Mouse (Mus musculus) right cerebral cortex, postnatal 14 days (tissue): ENCODE results near the gene Pkn2.
A peak's percentile ranks its signal among the peaks of the same experiment; 100 is the strongest.

Source experiments
- DNase-seq: peaks from one replicate; pipeline ENCODE4 v3.0.0; 2022

Gene Pkn2

GRCm38 (mm10) chr3:142881872-142882623 is at the start of gene Pkn2:
Gene Pkn2, minus strand, starts transcription at chr3:142882004.
- DNase-seq: peak; percentile 99

GRCm38 (mm10) chr3:142929906-142930305 is 48.1 kb upstream of the Pkn2 start:
- DNase-seq: no peak

DNA sequence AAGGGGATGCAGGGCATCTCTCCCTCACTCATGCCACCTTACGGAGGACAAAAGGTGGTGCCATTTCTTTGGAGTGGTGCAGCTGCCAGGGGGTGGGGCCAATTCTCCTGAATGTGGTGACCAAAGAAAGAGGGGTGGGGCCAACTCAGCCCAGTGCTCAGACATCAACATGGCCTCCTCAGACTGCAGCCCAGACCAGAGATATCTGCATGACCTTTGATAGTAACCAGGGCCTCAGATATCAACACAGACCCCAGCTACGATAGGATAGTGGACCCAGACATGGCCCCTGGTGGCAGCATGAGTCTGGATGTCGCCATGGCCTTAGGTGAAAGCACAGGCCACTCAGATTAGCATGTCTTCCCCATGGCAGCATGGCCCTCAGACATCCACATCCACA is 45.5 kb upstream of the Pkn2 start:
- no peak for DNase-seq

GRCm38 (mm10) chr3:142924831-142925348 is 43.1 kb upstream of the Pkn2 start:
- DNase-seq: no peak

DNA sequence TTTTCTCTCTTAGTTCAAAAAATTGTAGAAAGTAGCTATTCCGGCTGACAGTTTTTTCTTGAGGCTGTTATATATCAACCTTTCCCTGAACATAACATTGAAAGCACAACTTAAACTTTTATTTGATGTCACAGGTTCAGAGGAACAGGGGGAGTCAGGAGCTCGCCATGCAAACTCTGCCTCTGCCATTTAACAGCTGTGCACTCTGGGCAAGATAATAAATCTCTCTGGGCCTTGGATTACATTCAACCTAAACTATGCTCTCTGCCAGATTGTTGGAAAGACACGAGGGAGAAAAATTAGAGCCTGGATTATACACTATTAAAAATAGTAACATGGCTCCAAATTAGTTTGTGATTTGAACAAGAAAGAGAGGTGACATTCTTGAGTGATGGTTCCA is 37.3 kb upstream of the Pkn2 start:
- no peak for DNase-seq

- no peak for DNase-seq
These were observed 36.1 kb upstream of the Pkn2 start for GRCm38 (mm10) chr3:142917760-142918439.

GRCm38 (mm10) chr3:142917171-142917570 is 35.4 kb upstream of the Pkn2 start:
- no peak for DNase-seq

DNA sequence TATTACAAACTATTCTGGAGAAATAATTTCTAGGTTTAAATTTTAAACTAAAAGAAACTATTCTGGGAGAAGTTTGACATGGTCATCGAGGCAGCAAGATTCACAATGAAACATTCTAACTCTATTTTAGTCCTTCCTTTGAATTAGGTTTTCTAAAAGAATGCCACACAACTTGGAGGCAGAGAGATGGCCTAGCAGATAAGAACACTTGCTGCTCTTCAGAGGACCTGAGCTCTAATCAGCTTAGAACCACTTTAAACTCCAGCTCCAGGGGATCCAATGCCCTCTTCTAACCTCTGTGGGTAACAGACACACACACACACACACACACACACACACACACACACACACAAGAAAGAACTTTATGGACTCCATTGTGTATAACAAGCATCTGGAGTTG is 31.5 kb upstream of the Pkn2 start:
- DNase-seq: no peak

GRCm38 (mm10) chr3:142899683-142900082 is 17.9 kb upstream of the Pkn2 start:
- no peak for DNase-seq

- DNase-seq: no peak
These were observed 17.2 kb upstream of the Pkn2 start for GRCm38 (mm10) chr3:142898949-142899396.

GRCm38 (mm10) chr3:142890442-142890841 is 8.6 kb upstream of the Pkn2 start:
- no peak for DNase-seq

DNA sequence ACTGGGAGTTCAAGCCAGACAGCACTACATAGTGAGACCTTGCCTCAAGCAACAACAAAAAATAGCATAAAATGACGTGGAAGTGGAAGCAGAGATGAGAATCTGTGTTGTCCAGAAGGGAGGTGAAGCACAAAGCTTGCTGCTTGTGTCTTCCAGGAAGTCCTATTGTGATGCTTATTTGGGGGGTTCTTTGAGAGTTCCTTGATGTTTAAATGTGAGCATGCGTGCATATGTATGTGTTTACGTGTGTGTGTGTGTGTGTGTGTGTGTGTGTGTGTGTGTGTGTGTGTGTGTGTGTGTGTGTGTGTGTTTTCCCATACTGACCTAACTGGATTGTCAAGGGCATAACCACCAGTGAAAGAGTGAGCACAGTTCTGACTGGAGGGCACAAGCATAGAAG is 5.2 kb upstream of the Pkn2 start:
- no peak for DNase-seq

DNA sequence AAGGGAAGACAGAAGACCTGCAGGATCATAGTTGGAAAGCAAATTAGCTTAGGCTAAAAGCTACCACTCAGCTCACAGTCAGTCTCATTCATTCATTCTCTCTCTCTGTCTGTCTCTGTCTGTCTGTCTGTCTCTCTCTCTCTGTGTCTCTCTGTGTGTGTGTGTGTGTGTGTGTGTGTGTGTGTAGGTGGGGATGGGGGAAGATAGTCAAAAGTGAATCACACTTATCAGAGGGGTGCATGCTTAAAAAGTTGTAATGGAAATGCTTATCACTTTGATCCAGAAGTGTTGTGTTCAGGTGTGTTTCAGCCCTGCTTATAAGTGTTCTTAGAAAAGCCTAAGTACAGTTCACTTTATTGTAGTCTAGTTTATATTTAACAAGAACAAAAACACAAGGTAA is 2.8 kb upstream of the Pkn2 start:
- DNase-seq: no peak

DNA sequence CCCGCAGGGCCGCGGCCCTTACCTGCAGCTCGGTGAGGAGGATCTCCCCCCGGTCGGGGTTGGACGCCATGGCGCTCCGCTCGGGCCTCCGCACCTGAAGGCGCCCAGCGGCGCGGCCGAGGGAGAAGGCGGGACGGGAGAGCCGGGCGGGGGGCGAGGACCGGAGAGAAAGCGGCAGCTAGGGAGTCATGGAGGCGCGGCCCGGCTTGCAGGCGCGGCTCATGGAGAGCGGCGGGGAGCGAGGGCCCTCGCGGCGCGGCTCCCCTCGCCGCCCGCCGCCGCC is 274 bp downstream of the Pkn2 start:
- DNase-seq: no peak

DNA sequence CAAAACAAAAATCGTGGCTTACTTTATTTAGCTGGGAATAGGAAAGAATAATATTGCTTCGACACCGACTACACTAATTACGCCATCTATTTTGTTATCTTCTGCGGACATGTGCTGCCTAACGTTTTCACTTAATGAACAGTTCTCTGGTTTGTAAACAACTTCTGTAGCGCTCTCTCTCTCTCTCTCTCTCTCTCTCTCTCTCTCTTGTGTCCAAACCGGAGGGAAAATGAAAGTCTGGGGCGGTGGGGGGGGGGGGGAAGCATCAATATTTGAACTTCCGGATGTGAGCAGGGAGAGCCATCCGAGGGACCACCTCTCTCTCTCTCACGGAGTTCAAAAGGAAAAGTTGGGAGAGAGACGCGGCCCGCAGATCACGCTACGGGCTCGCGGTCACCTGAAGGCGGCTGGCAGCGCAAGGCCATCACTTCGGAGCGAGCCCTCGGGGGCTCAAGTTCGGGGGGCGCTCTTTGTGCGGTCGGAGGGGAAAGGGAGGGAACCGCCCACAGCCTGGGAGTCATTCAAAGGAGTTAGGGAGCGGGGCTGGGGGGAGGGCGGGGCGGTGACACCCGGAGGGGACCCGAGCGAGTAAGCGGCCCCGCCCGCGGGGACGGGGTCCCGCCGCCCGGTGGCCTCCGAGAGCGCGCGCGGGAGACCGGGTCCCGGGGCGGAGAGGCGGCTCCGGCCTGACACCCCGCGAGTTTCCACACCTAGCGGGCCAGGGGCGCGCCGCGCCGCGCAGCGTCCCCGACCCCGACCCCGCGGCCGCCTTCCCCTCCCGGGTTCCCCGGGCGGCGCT is 815 bp downstream of the Pkn2 start:
- DNase-seq: no peak

GRCm38 (mm10) chr3:142863236-142863635 is 18.6 kb downstream of the Pkn2 start:
- no peak for DNase-seq

GRCm38 (mm10) chr3:142856832-142857231 is 25.0 kb downstream of the Pkn2 start:
- DNase-seq: no peak

DNA sequence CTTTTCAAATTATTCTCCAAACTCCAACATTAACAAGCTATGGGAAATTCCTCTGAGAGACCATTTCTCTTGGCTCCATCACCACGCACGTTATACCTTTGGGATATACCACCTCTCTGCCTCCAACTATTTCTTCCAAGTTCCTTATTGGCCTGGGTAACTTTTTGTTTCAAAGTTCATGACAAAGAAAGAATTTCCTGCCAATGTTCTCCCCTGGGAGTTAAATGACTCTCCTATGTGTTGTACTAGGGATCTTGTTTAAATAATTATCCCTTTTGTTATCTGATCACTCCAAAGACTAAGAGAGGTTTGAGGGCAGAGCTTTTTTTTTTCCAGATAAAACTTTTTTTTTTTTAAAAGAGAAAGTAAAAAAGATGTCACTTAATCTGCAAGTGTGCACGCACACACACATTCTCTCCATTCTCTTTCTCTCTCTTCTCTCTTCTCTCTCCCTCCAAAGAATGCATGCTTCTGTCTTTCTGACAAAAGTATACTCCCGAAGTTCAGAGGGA is 25.8 kb downstream of the Pkn2 start:
- no peak for DNase-seq

DNA sequence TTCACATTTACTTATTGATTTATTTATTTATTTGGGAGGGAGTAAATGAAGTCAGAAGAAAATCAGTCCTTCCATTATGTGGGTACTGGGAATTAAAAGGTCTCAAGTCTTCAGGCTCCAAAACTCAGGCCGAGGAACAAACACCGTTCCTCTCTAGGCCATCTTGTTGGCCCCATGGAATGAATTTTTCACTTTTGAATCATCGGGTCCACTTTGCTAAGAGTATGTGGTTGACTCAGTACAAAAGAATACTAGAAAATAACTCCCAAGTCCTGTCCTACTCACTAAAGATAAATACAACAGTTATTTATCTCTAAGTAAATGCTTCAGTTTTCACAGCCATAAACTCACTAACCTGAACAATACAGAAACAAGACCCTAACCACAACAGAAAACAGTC is 28.9 kb downstream of the Pkn2 start:
- DNase-seq: no peak

GRCm38 (mm10) chr3:142851631-142852030 is 30.2 kb downstream of the Pkn2 start:
- DNase-seq: no peak

DNA sequence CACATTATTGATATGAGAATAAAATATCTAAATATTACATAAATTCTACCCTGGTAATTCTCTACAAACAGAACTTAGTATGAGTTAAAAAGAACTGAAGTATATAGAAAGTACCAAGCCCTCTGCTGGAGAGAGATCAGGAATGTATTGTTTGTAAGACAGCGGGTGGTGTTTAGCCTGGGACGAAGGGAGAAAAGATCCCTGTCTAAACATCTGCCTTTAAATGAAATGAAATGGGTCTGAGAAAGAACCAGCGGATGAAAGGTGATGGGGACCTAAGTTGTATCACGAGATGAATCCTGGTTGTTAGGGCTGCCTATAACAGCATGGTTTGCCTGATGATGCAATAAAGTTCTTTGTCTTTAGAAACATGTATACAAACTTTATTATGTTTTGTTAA is 41.8 kb downstream of the Pkn2 start:
- DNase-seq: no peak

- no peak for DNase-seq
These were observed 47.0 kb downstream of the Pkn2 start for GRCm38 (mm10) chr3:142834761-142835160.

DNA sequence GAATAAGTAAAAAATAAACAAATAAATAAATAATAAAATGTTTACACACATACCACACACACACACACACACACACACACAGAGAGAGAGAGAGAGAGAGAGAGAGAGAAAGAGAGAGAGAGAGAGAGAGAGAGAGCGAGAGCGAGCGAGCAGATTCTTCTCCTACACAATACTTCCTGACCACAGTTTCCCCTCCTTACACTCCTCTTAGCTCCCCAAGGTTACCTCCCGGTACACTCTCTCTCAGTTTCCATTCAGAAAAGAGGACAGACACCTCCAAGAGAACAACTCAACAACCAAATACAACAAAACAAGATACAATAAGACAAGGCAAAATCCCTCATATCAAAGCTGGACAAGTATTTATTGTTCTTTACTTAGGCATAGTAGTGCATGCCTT is 47.8 kb downstream of the Pkn2 start:
- DNase-seq: no peak

DNA sequence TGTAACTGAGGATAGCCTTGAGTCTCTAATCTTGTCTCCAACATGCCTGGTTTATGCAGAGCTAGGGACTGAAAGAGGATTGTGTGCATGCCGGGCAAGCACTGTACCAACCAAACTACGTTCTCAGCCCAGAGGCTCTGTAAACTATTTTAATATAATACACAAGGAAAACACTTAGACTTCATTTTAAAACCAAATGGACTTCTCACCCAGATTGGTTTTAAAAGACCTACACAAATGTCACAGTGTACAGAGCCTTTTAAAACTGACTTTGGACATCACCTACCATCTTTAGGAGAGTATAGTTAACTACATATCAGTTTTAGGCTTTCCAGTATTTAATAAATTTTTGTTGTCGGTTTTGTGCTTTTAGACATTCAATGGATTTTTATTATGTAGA is 48.9 kb downstream of the Pkn2 start:
- DNase-seq: no peak
